Mouse (Mus musculus): ENCODE measurements around the gene Srrt.

The Srrt gene

GRCm38 (mm10) chr5:137299240-137299639 lies 8.2 kb downstream of the Srrt start:
- no peak for DNase-seq (ENCODE audit: low read depth, low spot score)

DNA sequence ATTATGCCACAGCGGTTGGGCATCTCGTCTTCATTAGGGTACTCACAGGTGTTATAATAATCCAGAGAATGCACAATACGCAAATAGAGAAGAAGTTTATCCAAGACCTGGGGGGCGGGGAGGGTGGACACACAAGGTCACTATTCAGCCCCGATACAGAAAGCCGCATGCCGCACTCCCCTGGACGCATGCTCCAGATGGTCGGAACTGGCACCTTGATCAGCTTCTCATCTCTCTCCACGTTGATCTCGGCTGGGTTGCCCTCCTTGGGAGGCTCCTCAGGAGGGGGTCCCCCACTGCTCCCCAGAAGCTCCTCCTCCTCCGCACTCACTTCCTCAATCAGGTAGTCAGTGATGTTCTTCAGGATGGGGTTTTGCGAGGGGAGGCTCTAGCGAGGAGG lies 10.3 kb downstream of the Srrt start:
- no peak for DNase-seq (ENCODE audit: low read depth, low spot score)

- DNase-seq (ENCODE audit: low read depth, low spot score), result no peak
These were observed 11.8 kb downstream of the Srrt start for GRCm38 (mm10) chr5:137295712-137296111.

DNA sequence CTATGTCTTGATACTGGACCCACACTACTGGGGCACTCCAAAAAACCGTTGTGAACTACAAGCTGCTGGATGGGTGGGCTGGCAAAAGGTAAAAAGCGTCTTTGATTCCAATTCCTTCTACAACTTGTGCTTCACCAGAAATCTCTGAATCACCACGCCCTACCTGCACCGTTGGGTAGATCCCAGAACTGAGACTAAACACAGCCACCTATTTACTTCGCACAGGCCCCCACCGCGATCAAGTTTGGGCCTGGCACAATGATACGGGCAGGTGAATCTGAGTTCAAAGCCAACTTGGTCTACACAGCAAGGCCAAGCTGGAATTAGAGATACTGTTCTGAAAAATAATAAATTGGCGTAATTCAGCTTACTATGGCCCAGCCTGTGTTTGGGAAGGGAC lies 12.2 kb downstream of the Srrt start:
- no peak for DNase-seq (ENCODE audit: low read depth, low spot score)

- DNase-seq (ENCODE audit: low read depth, low spot score), result no peak
These were observed 12.8 kb downstream of the Srrt start for GRCm38 (mm10) chr5:137294744-137295093.

GRCm38 (mm10) chr5:137293839-137294743 lies 13.4 kb downstream of the Srrt start, which contains the start of gene Ufsp1:
Gene Ufsp1, plus strand, starts transcription at chr5:137294629.
- DNase-seq (ENCODE audit: low read depth, low spot score), result peak; percentile 98

GRCm38 (mm10) chr5:137293282-137293681 lies 14.2 kb downstream of the Srrt start:
- DNase-seq (ENCODE audit: low read depth, low spot score), result peak; percentile 78

- DNase-seq (ENCODE audit: low read depth, low spot score), result no peak
These were observed 16.0 kb downstream of the Srrt start for GRCm38 (mm10) chr5:137291381-137291926.

- no peak for DNase-seq (ENCODE audit: low read depth, low spot score)
These were observed 16.8 kb downstream of the Srrt start for GRCm38 (mm10) chr5:137290677-137291076.

- no peak for DNase-seq (ENCODE audit: low read depth, low spot score)
These were observed 17.7 kb downstream of the Srrt start for GRCm38 (mm10) chr5:137289591-137290365.

GRCm38 (mm10) chr5:137288999-137289470 lies 18.4 kb downstream of the Srrt start:
- peak; percentile 66 for DNase-seq (ENCODE audit: low read depth, low spot score)

DNA sequence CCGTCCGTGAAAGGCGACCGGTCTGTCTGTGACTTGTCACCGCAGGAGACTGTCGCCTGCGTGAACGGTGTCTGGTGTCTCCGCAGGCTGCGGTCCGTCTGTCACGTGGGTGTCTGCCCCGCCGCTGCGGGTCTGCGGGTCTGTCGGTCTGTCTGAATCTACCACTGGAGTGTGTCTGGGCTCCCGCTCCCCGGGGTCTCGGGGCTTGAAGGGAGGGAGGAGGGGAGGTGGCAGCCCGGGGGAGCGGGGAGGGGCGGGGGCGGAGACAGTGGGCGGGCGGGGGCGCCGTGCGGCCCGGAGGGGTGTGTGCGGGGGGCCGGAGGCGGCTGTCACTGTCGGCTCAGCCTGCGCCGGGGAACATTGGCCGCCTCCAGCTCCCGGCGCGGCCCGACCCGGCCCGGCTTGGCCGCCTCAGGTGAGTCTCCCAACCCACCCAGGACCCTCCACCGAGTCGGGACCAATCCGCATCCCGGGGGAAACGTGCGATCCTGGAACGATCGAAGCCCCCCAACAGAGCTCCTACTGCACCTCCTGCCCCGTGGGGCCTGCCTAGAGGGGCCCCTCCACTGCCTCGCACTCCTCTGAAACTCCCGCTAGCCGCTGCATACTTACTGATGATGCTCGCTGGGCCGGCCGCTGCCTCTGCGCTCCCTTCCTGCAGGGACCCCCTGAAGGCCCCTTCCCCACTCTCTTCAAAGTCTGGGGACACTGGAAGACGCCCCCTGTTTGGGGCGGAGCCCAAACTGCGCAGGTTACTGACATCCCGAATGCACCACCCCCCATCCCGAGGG lies 19.3 kb downstream of the Srrt start:
- no peak for DNase-seq (ENCODE audit: low read depth, low spot score)

- no peak for DNase-seq (ENCODE audit: low read depth, low spot score)
These were observed 20.2 kb downstream of the Srrt start, which contains the start of gene Ache for GRCm38 (mm10) chr5:137287032-137287952. Gene Ache, plus strand, starts transcription at chr5:137287519.

DNA sequence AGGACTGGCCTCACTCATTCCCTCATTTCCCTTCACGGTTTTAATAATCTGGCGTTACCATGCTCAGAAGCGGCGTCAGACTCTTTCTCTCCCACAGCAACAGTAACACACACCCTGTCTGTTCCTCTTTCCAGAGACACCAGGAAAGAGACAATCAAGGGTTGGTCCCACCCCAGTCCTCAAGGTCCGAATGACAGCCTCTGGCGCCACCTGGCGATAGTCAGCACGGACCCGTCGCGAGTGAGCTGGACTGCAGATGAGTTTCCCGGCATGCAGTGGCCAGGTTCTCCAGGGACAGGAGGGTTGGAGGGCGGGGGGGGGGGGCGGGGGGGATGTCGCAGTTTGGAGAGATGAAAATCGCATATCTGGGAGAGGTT lies 20.8 kb downstream of the Srrt start:
- DNase-seq (ENCODE audit: low read depth, low spot score), result peak; percentile 92

DNA sequence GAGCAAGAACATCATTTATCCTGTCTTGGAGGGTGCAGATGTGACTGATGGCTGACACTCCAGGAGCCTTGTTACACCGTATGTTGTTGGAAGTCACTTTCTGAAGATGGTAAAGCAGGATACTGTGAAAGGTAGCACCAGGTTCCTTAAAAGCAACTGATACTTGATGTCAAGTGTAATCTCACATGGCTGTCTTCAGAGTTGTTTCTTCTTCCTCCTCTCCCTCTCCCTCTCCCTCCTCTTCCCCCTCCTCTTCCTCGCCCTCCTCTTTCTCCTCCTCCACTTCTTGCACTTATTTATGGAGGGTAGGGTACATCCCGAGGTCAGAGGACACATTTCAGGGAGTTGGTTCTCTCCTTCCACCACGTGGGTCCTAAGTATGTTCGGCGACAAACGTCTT lies 21.5 kb downstream of the Srrt start:
- no peak for DNase-seq (ENCODE audit: low read depth, low spot score)

DNA sequence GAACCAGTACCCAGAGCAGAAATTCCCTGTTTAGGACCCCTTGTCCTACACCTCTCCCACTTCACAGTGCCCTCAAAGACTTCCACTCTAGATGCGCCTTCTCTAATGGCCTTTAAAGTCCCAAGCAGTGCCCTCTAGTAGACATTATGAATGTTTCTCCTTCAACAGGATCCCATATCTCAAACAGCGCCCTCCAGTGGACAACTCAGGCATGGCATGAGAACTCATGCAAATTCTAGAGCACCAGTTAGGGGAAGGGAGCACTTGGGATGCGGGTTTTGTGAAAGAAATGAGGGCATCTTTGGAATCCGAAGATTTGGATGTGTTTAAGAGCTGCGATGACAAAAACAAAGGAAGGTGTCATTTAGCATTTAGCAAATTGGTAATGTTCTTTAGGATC lies 22.4 kb downstream of the Srrt start:
- DNase-seq (ENCODE audit: low read depth, low spot score), result peak; percentile 86

GRCm38 (mm10) chr5:137284411-137284810 lies 23.1 kb downstream of the Srrt start:
- DNase-seq (ENCODE audit: low read depth, low spot score), result peak; percentile 79

DNA sequence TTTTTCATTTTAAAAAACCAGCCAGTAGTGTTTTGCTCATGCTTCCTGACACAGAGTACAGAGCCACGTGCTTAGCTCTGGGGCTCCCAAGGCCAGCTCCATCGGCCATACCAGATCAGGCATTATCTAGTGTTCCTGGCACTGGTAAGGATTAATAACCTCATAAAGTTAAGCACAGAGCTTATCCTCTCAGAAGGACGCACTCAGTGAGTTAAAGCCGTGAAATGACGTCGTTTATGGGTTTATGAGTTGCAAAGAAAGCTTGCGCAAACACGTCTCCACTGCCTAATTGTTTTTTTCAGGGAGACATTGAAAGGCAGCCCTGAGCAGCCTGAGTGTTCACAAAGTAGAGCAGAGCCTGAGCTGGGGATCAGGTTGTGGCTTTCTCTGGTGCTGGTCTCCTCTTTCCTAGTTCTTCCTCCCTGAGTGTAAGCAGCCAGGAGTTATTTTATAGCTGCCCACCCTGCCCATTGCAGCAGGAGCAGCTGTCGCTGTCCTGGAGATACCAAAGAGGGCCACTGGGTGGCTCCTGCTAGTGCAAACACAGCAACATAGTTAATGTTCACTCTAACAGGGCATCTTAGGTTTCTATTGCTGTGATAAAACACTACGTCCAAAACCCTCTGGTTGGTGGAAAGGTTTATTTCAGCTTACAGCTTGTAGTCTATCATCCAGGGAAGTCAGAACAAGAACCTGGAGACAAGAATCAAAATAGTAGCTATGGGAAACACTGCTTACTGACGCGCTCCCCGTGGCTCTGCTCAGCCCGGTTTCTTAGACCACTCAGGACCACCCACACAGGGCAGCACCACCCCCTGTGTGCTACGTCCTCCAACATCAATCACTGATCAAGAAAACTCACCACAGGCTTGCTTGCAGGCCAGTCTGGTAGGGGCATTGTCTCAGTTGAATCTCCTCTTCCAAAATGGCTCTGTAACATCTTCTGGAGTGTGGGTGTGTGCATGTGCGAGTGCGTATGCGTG lies 29.8 kb downstream of the Srrt start:
- peak; percentile 44 for DNase-seq (ENCODE audit: low read depth, low spot score)
